Mouse (Mus musculus) layer of hippocampus, postnatal 10 days (tissue): ENCODE data around the gene Vps33b. TPM values are rescaled to one million over a fixed set of nuclear protein-coding genes. Genes with fewer than 3 reads are reported as not detected.

Source experiments
- DNase-seq, 2 experiments: peaks; one replicate each; pipeline ENCODE4 v3.0.0; 2021; ENCODE audit warnings: low spot score in 2 of 2
- long read RNA-seq: library from polyadenylated mRNA; stranded (forward); transcript quantifications from one replicate; pipeline ENCODE4 v2.0.0, GENCODE M21; 2023
- total RNA-seq, 2 experiments: library from RNA; stranded (reverse); gene quantifications; 2 replicates each; pipeline ENCODE4 v1.2.3; 2021

Vps33b gene
- total RNA-seq, result 10 to 100 TPM; 23.0 to 25.6 TPM
- long read RNA-seq, transcript Vps33b-201 (23 exons, 2,574 nt), result major isoform, 18 of 33 reads
- long read RNA-seq, partial matches to known transcripts, result 2 of 33 reads
- long read RNA-seq, other reads (novel, unspliced or antisense), result 13 of 33 reads

- DNase-seq, result peak; percentile 97 to 98
These were observed at the start of gene Vps33b for GRCm38 (mm10) chr7:80268897-80269750. Gene Vps33b, plus strand, starts transcription at chr7:80269649.

GRCm38 (mm10) chr7:80220237-80220797 is 49.1 kb upstream of the Vps33b start:
- no peak for DNase-seq

GRCm38 (mm10) chr7:80221179-80221750 is 48.2 kb upstream of the Vps33b start:
- no peak for DNase-seq

- no peak for DNase-seq
These were observed 42.4 kb upstream of the Vps33b start for GRCm38 (mm10) chr7:80227065-80227464.

- DNase-seq, result no peak
These were observed 39.3 kb upstream of the Vps33b start for GRCm38 (mm10) chr7:80230196-80230595.

GRCm38 (mm10) chr7:80231971-80232488 is 37.4 kb upstream of the Vps33b start:
- no peak for DNase-seq

GRCm38 (mm10) chr7:80232489-80233029 is 36.9 kb upstream of the Vps33b start, which contains the start of the genes Cib1 and Gdpgp1:
Gene Cib1, minus strand, starts transcription at chr7:80232813.
Gene Gdpgp1, plus strand, starts transcription at chr7:80232865.
- DNase-seq, result peak; percentile 92 to 96

- no peak for DNase-seq
These were observed 35.6 kb upstream of the Vps33b start for GRCm38 (mm10) chr7:80233799-80234198.

- no peak for DNase-seq
These were observed 30.9 kb upstream of the Vps33b start for GRCm38 (mm10) chr7:80238542-80238941.

- DNase-seq, result no peak
These were observed 27.8 kb upstream of the Vps33b start for GRCm38 (mm10) chr7:80241661-80242060.

- no peak for DNase-seq
These were observed 24.6 kb upstream of the Vps33b start for GRCm38 (mm10) chr7:80244851-80245250.

- peak; percentile 95 to 96 for DNase-seq
These were observed 23.2 kb upstream of the Vps33b start, which contains the start of gene Ttll13 for GRCm38 (mm10) chr7:80246148-80246721. Gene Ttll13, plus strand, starts transcription at chr7:80246376.

- DNase-seq, result no peak
These were observed 22.6 kb upstream of the Vps33b start for GRCm38 (mm10) chr7:80246859-80247258.

- DNase-seq, result no peak
These were observed 17.0 kb upstream of the Vps33b start for GRCm38 (mm10) chr7:80252437-80252836.

- DNase-seq, result no peak
These were observed 16.6 kb upstream of the Vps33b start for GRCm38 (mm10) chr7:80252886-80253285.

GRCm38 (mm10) chr7:80255981-80256380 is 13.5 kb upstream of the Vps33b start:
- DNase-seq, result no peak

- no peak for DNase-seq
These were observed 11.7 kb upstream of the Vps33b start for GRCm38 (mm10) chr7:80257706-80258105.

- peak; percentile 76 to 81 for DNase-seq
These were observed 8.7 kb upstream of the Vps33b start, which contains the start of gene Ngrn for GRCm38 (mm10) chr7:80260625-80261371. Gene Ngrn, plus strand, starts transcription at chr7:80261215.

- DNase-seq, result peak in 1 of 2 experiments; percentile 27
These were observed 8.0 kb upstream of the Vps33b start for GRCm38 (mm10) chr7:80261372-80261990.

- no peak for DNase-seq
These were observed 4.8 kb upstream of the Vps33b start for GRCm38 (mm10) chr7:80264606-80265005.
